Mouse (Mus musculus): ENCODE results near the gene E4f1.

DNA sequence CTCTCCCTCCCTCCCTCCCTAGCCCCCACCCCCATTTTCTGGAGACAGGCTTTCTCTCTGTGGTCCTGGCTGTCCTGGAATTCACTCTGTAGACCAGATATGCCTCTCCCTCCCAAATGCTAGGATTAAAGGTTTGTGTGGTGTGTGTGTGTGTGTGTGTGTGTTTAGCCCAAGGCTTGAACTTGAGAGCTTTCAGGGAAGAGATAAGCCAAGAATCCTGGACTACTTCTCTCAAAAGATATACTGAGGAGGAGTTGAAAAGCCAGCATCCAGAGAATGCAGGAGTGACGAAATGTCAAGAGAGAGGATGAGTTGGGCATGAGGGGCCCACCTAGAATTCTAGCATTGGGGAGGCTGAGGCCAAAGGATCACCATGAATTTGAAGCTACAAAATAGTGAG lies 7.2 kb downstream of the E4f1 start:
- TF ChIP-seq POLR2A (IDR thresholded peaks at IDR 0.05; ENCODE audit: borderline replicate concordance, extremely low read depth, insufficient read depth, insufficient read length, poor library complexity, severe bottlenecking) (no peak), CTCF (IDR thresholded peaks at IDR 0.05; ENCODE audit: borderline replicate concordance, extremely low read depth, insufficient read depth, insufficient read length) (no peak)

Data from brain, embryonic 14.5 days (tissue).